Mouse (Mus musculus): Measurements from ENCODE around the gene Slc51b. TPM values are rescaled to one million over a fixed set of nuclear protein-coding genes. Genes with fewer than 3 reads are reported as not detected.

The Slc51b gene
- polyA plus RNA-seq, 1 experiment, result not detected

DNA sequence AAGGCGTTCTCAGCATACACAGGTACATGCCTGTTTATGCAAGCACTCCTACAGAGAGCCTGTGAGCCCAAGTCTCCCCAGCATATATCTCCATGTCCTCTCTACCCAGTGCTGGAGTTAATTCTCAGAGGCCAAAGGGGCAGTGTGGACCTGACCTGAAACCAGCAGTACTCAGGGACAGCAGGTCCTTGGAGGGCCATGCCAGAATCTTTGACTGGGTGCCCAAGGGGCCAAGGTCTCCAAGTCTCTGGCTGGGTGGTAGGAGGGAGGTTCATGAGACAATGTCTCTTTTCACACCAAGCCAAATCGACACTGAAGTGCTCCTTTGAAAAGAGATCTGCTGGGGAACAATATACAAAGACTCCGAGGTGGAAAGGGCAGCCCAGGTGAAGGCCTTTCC is 14.9 kb downstream of the Slc51b start:
- Histone ChIP-seq H3K27me3 (ENCODE audit: control insufficient read depth, insufficient read depth, low read length, poor library complexity, severe bottlenecking) (no peaks in the 10 kb centered on the region), H3K36me3 (ENCODE audit: control insufficient read depth, insufficient read depth, low read length, poor library complexity, severe bottlenecking) (no peaks in the 10 kb centered on the region), H3K4me3 (ENCODE audit: low read depth, low read length) (no peak overlapping the region), H3K9ac (ENCODE audit: low read depth, poor library complexity, severe bottlenecking) (no peak overlapping the region), H3K27ac (ENCODE audit: insufficient read depth, low read length) (no peak overlapping the region), H3K9me3 (replicated peaks; ENCODE audit: control insufficient read depth, insufficient read depth, low read length, poor library complexity, severe bottlenecking) (no peaks in the 10 kb centered on the region), H3K4me1 (ENCODE audit: control insufficient read depth, insufficient read depth, low read length) (no peaks in the 10 kb centered on the region)
- no peak for TF ChIP-seq POLR2A (IDR thresholded peaks at IDR 0.05; ENCODE audit: insufficient read depth, low read length)

DNA sequence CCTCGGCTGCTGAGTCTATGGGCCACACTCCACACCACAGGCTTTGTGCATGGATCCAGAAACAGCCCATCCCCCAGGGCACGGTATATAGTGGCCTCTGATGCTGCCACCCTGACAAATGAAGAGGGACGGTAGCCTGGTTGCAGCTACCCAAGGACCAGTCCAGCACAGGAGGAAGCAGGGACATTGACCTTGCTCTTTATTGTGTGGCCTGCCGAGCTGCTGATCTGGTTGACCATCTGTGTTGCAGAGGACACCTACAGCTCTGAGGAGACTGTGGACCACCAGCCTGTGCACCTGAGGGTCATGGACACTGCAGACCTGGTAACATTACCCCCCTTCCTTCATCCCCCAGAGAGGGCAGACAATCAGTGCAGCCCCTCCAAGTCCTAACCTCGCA is 15.4 kb downstream of the Slc51b start:
- Histone ChIP-seq H3K4me3 (ENCODE audit: low read depth, low read length) (no peak overlapping the region), H3K9ac (ENCODE audit: low read depth, poor library complexity, severe bottlenecking) (no peak overlapping the region), H3K9me3 (replicated peaks; ENCODE audit: control insufficient read depth, insufficient read depth, low read length, poor library complexity, severe bottlenecking) (no peaks in the 10 kb centered on the region), H3K27me3 (ENCODE audit: control insufficient read depth, insufficient read depth, low read length, poor library complexity, severe bottlenecking) (no peaks in the 10 kb centered on the region), H3K27ac (ENCODE audit: insufficient read depth, low read length) (no peak overlapping the region), H3K4me1 (ENCODE audit: control insufficient read depth, insufficient read depth, low read length) (no peaks in the 10 kb centered on the region), H3K36me3 (ENCODE audit: control insufficient read depth, insufficient read depth, low read length, poor library complexity, severe bottlenecking) (no peaks in the 10 kb centered on the region)
- TF ChIP-seq POLR2A (IDR thresholded peaks at IDR 0.05; ENCODE audit: insufficient read depth, low read length), result no peak
- TF ChIP-seq CTCF (IDR thresholded peaks at IDR 0.05; ENCODE audit: low read depth, low read length), result no peak

- H3K4me1 ChIP-seq (ENCODE audit: control insufficient read depth, insufficient read depth, low read length), result no peaks in the 10 kb centered on the region
- no peaks in the 10 kb centered on the region for H3K36me3 ChIP-seq (ENCODE audit: control insufficient read depth, insufficient read depth, low read length, poor library complexity, severe bottlenecking)
- no peak overlapping the region for H3K9ac ChIP-seq (ENCODE audit: low read depth, poor library complexity, severe bottlenecking)
- H3K9me3 ChIP-seq (replicated peaks; ENCODE audit: control insufficient read depth, insufficient read depth, low read length, poor library complexity, severe bottlenecking), result no peaks in the 10 kb centered on the region
- TF ChIP-seq EP300 (IDR thresholded peaks at IDR 0.05; ENCODE audit: insufficient read depth, low read depth, low read length), result no peak
- no peaks in the 10 kb centered on the region for H3K27me3 ChIP-seq (ENCODE audit: control insufficient read depth, insufficient read depth, low read length, poor library complexity, severe bottlenecking)
- H3K27ac ChIP-seq (ENCODE audit: insufficient read depth, low read length), result no peak overlapping the region
- H3K4me3 ChIP-seq (ENCODE audit: low read depth, low read length), result no peak overlapping the region
Measured at GRCm38 (mm10) chr9:65405184-65405449, 17.6 kb downstream of the Slc51b start.

DNA sequence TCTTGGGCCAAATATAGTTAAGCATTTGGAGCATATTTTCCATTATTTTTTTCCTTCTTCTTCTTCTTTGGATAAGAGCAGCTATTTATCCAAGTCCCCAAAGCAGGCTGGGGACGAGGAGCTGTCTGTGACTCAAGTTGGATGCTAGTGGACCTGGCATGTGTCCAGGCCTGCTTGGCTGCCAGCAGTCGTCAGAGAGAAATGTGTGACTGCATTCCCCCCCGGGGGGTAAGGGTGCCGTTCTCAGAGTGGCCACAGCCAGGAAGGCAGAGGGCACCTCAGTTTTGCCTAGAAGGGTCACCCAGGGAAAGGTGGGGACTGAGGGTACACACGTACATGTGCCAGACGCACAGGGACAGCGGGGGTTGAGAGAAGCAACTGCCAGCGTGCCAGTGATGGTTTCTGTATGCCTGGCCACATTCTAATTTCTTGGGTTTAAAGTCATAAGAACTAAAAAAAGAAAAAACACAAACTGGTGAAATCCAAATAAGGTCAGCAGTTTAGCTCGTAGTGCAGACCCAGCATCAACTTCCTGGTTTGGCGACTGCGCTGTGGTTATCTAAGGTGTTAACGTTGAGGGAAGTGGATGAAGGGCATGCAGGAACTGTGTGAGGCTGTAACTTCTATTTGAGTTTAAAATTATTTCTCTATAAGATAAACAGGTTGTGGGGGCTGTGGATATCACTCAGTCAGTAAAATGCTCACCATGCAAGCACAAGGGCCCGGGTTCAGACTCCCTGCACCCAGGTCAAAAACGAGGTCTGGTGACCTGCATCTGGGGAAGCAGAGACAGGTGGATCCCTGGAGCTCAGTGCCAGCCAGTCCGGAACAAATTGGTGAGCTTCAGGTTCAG is 18.2 kb downstream of the Slc51b start:
- Histone ChIP-seq H3K27me3 (ENCODE audit: control insufficient read depth, insufficient read depth, low read length, poor library complexity, severe bottlenecking) (no peaks in the 10 kb centered on the region), H3K4me1 (ENCODE audit: control insufficient read depth, insufficient read depth, low read length) (no peaks in the 10 kb centered on the region), H3K27ac (ENCODE audit: insufficient read depth, low read length) (no peak overlapping the region), H3K9me3 (replicated peaks; ENCODE audit: control insufficient read depth, insufficient read depth, low read length, poor library complexity, severe bottlenecking) (no peaks in the 10 kb centered on the region), H3K36me3 (ENCODE audit: control insufficient read depth, insufficient read depth, low read length, poor library complexity, severe bottlenecking) (no peaks in the 10 kb centered on the region), H3K4me3 (ENCODE audit: low read depth, low read length) (no peak overlapping the region), H3K9ac (ENCODE audit: low read depth, poor library complexity, severe bottlenecking) (no peak overlapping the region)
- TF ChIP-seq CTCF (IDR thresholded peaks at IDR 0.05; ENCODE audit: low read depth, low read length) (no peak), EP300 (IDR thresholded peaks at IDR 0.05; ENCODE audit: insufficient read depth, low read depth, low read length) (no peak), POLR2A (IDR thresholded peaks at IDR 0.05; ENCODE audit: insufficient read depth, low read length) (no peak)

GRCm38 (mm10) chr9:65399934-65400333 is 22.8 kb downstream of the Slc51b start:
- no peaks in the 10 kb centered on the region for H3K36me3 ChIP-seq (ENCODE audit: control insufficient read depth, insufficient read depth, low read length, poor library complexity, severe bottlenecking)
- TF ChIP-seq CTCF (IDR thresholded peaks at IDR 0.05; ENCODE audit: low read depth, low read length) (no peak), POLR2A (IDR thresholded peaks at IDR 0.05; ENCODE audit: insufficient read depth, low read length) (no peak), EP300 (IDR thresholded peaks at IDR 0.05; ENCODE audit: insufficient read depth, low read depth, low read length) (no peak)
- H3K27me3 ChIP-seq (ENCODE audit: control insufficient read depth, insufficient read depth, low read length, poor library complexity, severe bottlenecking), result no peaks in the 10 kb centered on the region
- no peak overlapping the region for H3K4me3 ChIP-seq (ENCODE audit: low read depth, low read length)
- H3K27ac ChIP-seq (ENCODE audit: insufficient read depth, low read length), result no peak overlapping the region
- H3K9ac ChIP-seq (ENCODE audit: low read depth, poor library complexity, severe bottlenecking), result no peak overlapping the region
- H3K4me1 ChIP-seq (ENCODE audit: control insufficient read depth, insufficient read depth, low read length), result no peaks in the 10 kb centered on the region
- no peaks in the 10 kb centered on the region for H3K9me3 ChIP-seq (replicated peaks; ENCODE audit: control insufficient read depth, insufficient read depth, low read length, poor library complexity, severe bottlenecking)

- Histone ChIP-seq H3K9ac (ENCODE audit: low read depth, poor library complexity, severe bottlenecking) (peak within 1 kb of the TSS; percentile 48; the same call in 1 of the 2 replicates), H3K36me3 (ENCODE audit: control insufficient read depth, insufficient read depth, low read length, poor library complexity, severe bottlenecking) (no peaks in the 10 kb centered on the region), H3K27ac (ENCODE audit: insufficient read depth, low read length) (no peak within 1 kb of the TSS), H3K4me1 (ENCODE audit: control insufficient read depth, insufficient read depth, low read length) (no peaks in the 10 kb centered on the region), H3K9me3 (replicated peaks; ENCODE audit: control insufficient read depth, insufficient read depth, low read length, poor library complexity, severe bottlenecking) (no peaks in the 10 kb centered on the region), H3K4me3 (ENCODE audit: low read depth, low read length) (peak within 1 kb of the TSS; percentile 51), H3K27me3 (ENCODE audit: control insufficient read depth, insufficient read depth, low read length, poor library complexity, severe bottlenecking) (no peaks in the 10 kb centered on the region)
- TF ChIP-seq CTCF (IDR thresholded peaks at IDR 0.05; ENCODE audit: low read depth, low read length) (no peak), POLR2A (IDR thresholded peaks at IDR 0.05; ENCODE audit: insufficient read depth, low read length) (no peak), EP300 (IDR thresholded peaks at IDR 0.05; ENCODE audit: insufficient read depth, low read depth, low read length) (no peak)
Measured at GRCm38 (mm10) chr9:65398279-65398678, 24.5 kb downstream of the Slc51b start, which contains the start of gene Rasl12. TSS of gene Rasl12 (plus strand) at chr9:65398506.
